Mouse (Mus musculus) left cerebral cortex, adult 11 months (tissue): Measurements from ENCODE around the gene Ubac2.

ENCODE experiments used
- DNase-seq: peaks from one replicate; pipeline ENCODE4 v3.0.0; 2022; ENCODE audit warnings: low spot score

The Ubac2 gene

DNA sequence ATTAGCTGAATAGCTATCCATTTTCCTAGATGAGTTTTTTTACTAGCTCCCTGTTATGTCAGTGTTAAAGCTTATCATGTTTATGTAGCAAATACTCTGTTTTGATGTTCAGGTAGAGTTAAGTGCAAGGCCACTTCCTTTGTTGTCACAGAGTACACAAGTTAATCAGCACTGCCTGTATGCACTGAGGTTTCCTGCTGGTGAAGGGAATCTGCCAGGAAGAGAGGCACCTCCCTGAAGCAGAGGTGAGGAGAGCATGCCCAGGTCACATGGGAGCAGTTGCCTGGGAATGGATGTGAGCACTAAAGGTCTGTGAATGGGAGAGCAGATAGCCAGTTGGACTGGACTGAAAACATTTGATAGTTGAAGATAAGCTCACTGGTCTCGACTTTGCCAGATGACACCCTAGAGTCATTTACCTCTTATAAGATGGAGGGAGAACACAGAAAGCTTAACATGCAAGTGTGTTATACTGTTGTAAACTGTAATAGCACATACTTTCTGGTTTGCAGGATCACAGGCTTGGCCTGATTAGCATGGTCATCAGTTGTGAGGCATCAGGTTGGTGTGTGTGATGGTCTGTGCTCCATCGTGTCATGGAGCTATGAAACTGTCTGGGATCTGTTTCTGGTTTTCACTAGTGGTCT lies 73.1 kb downstream of the Ubac2 start:
- DNase-seq, result no peak

DNA sequence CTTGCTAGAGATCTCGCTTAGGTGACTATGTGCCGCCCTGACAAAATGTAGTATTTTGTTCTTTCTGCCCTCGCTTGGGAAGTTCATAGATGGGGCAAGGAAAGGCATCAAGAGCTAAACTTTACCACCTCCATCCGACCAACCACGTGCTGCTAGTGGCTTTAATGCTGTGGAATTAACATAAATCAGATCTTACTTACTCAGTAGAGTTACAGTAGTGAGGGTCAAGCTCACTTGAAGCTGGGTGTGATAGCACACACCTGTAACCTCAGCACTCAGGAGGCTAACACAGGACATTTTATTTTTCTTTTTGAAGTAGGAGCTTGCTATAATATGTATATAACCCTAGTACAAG lies 73.6 kb downstream of the Ubac2 start:
- DNase-seq, result no peak

DNA sequence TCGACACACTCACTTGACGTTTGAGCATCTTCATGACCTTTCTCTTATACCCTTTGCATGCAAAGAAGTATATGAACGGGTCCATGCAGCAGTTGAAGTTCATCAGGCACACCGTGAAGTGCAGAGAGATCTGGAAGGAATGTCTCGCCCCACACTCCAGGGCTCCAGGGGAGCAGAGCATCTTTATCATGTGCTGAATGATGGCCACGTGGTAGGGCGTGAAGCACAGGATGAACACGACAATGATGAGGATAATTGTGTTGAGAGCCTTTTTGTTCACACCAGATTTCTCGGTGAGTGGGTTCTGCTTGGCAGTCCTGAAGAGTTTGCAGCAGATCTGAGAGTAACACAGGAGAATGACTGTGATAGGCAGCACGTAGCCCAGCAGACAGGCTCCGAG lies 75.7 kb downstream of the Ubac2 start:
- DNase-seq, result no peak

DNA sequence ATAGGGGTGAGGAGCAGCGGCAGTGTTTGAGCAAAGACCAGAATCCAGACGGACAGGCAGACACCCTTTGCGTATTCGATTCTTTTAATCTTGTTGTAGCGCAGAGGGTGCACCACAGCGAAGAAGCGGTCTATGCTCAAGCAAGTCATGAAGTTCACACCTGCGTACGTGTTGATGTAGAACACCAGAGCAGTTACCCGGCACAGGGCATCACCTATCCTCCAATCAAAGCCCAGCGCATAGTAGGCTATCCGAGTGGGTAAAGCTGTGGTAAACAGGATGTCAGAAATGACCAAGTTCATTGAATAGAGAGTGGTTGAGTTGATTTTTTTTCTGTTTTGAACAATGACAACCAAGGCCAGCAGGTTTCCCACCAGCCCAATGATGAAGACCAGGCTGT lies 76.2 kb downstream of the Ubac2 start:
- no peak for DNase-seq

DNA sequence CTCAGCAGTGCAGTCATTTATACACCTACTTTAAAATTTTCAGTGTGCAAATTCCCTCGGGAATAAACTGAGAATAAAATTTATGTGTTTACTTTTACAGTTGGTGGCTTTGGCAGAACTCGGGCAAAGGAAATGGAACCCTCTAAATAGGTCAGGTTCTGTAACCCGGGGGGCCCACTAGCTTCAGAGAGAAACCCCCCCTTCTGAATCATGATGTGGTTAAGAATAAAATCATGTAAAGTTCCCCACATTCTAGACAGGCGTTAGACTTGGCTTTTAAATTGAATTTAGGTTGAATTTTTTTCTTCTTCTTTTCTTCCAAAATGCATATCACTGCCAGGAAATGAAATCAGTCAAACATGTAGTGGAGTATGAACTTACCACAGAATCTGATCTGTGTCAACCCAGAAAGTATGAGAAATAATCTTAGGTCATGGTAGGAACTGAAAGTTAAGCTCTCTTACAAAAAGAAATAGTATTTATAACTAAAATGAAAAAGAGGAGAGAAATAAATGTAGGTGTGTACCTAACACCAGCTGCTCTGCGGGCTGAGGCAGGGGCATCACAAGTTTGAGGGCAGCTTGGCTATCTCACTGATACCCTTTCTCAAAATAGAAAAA lies 76.9 kb downstream of the Ubac2 start:
- DNase-seq, result no peak

DNA sequence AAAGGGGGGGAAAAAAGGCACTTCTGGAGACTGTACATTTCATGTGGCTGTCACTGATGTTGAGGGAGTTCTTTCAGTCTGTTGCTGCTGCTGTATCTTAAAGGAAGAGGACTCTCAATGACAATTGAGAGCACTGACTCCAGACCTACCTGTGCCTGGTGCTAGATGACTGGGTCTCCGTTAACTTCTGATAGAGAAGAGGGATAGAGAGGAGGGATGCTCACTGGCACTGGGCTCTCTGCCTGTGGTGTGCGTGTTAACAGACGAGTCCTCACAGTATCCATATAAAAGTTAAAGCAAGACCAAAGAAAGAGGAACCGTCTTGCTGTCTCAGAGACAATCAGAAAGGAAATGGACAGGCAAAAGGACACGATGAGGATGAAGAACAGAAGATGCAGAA lies 77.9 kb downstream of the Ubac2 start:
- no peak for DNase-seq

DNA sequence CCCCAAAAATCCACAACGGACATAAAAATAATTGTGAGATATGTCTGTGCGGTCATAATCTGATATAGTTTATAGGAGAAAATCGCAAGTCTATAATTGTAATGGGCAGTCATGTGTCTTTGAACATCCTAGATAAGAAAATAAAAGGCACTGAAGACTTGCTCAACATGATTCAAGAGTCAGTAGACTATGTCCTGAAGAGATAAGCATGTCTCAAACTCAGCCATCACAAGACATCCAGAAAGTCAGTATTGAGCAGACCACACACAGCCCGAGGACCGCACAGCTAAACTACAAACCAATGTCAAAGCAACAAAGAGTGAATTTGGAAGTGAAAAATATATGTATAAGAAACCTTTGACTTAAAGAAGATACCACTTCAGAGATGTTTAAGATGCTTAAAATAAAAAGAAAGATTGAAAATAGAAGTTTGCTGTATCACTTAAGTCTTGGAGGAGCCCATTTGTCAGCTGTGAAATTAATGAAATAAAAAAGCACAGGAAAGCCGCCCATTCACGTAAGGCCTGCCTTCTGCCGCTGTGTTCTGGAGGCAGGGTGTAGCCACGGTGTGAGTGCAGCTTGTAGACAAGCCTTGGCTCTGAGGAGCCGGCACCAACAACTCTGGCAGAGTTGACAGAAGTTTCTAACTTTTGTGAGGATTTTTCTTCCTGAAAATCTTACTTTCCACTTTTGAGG lies 78.9 kb downstream of the Ubac2 start:
- no peak for DNase-seq

DNA sequence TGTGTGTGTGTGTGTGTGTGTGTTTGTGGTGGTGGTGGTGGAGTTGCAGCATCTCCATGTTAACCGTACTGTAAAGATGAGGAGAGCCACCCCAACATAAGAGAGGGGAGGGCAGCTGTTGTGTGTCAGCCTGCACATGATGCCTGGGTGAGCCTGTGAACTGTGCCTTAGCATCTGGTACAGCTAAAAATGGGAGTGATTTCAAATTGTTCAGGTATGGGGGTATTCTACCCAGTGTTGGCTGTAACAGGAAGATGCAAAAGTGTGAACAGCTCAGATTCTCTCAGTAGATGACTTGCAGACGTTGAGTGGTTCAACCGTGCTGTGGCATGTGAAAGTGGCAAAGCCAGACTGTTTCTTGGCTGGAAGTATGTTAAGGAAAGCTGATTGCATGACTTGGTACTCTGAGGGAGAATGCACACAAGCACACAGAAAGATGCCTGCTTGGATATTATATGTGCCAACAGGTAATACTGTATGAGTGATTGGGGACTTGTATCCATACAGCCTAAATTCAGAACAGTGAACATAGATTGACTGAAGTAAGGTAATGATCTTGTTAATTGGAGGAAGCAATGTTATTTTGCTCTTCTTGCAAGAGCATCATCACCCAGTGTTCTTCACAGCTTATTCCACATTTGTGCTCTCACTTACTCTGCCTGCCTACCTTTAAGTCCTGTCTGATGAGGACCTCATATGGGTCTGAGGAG lies 79.8 kb downstream of the Ubac2 start:
- no peak for DNase-seq

DNA sequence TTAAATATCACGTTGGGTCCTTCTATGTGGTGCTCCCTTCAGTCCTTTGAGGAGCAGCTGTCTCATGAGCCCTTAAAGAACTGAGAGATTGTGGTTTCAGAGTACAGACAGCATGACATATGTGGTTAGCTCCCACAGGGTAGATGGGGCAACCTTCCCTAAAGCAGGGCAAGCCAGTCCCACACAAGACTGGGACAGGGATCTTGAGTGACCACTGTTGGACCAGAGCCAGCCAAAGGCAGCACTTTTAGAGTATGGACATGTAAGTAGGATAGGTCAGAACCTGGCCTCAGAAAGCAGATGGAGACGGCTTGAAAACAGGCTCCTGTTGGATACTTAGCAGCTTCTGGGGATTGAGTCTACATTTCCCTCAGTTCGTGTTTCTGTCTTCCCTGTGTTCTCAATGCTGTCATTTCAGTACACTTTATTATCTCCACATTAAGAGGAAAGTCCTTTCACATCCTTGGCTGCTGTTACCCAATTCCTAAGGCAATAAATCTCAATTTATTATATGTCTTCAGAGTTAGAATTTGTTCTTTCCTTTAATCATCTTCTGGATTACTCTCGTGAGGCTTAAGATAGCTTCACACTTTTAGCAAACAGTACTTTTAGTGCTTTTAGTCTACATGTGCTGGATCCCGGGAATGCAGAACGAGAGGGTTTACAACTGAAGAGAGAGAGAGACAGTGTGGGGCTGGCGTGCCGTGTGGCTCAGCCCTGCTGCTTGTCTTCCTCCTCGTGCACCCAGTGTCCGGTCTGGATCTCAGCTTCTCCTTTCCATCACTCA lies 80.5 kb downstream of the Ubac2 start:
- no peak for DNase-seq

DNA sequence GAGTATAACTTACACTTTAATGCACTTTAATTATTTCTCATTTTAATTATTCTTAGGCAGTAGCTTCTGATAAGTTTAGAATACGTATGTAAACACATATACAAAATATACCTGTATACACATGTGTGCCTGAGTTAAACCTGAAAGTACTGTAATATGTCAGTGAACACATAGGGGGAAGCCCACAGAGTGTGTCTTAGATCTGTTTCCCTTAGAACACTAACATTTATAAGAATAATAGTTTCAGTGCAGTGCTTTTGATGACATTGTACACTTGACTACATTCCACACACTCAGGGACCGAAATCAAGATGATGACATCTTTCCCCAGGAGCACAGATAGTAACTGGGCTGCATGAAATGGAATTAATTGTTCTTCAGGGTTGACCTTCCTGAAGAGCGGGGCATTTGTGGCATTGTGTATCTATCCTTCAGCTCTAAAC lies 81.1 kb downstream of the Ubac2 start:
- no peak for DNase-seq

DNA sequence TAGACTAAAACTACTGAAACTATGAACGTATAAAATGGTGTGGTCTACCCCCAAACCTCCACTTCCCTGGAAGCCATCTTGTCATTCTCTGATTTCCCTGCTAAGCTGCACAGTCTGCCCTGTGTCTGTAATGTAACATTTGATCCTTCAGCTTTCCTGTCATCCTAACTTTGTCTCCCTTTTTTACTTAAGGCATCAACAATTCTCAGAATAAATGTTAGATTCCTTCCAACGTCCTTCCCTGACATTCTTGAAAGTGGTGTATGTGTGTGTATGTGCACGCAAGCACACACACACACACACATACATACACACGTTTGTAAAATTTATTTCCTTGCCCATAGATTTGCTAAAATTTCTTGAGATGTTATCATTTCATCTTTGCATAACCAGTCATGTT lies 81.6 kb downstream of the Ubac2 start:
- DNase-seq, result no peak

DNA sequence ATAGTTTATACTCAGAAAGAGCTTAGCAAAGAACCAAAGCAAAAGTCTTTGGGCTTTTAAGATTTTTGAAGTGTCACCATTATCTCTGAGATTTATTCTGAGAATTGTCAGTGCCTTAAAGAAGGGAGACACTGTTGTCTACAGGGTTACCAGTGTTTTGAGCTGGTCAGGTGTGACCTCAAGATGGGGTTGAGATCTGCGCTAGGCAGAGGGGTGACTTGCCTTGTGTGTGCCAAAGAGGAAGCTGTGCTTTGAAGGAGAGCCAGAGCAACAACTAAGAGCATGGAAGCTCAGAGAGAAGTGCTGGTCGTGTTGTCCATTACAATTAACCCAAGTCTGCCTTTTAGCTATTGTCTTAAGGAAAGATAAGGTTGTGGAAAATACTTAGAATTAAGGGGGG lies 82.1 kb downstream of the Ubac2 start:
- DNase-seq, result no peak

DNA sequence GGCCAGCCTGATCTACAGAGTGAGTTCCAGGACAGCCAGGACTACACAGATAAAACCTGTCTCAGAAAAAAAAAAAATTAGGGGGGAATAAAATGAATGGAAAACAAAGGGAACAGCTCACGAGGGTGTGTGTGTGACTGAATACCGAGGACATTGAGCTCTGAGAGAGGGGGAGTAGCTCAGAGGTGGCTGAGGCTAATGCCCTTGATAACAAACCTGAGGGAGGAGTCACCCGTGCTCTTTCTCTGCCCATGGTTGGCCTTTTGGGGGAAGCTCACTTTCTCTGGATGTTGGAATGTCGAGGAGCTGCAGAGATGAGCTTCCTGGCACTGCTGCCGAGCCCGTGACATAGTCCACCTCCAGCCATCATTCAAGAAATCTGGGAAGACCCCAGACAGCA lies 82.6 kb downstream of the Ubac2 start:
- DNase-seq, result no peak

DNA sequence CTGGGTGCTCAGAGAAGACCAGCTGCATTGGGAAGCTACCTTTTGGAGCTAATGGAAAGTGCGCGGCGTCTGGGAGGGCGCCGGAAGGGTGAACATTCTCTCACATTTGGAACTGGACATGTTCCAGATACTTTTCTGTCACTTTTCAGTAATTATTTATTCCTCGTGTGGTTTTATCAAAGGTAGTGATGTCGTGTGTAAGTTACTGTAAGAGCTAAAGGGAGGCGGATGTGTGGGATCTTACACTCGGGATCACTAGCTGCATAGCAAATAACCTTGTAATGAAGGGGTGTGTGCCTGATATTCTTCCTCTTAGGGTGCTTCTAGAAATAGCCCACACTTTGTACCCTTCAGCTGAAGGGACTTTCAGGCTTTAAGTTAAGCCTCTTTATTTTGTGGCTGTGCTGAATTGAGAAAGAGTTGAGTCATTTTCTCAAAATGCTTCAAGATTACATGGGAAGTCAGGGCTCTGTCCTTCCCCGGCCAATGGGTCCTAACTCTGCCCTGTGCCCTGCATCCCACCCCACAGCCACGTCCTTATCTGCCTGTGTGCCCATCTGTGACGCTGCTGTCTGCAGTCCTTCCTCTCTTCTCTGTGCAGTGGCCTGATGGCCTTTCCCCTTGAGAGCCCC lies 83.2 kb downstream of the Ubac2 start:
- no peak for DNase-seq

DNA sequence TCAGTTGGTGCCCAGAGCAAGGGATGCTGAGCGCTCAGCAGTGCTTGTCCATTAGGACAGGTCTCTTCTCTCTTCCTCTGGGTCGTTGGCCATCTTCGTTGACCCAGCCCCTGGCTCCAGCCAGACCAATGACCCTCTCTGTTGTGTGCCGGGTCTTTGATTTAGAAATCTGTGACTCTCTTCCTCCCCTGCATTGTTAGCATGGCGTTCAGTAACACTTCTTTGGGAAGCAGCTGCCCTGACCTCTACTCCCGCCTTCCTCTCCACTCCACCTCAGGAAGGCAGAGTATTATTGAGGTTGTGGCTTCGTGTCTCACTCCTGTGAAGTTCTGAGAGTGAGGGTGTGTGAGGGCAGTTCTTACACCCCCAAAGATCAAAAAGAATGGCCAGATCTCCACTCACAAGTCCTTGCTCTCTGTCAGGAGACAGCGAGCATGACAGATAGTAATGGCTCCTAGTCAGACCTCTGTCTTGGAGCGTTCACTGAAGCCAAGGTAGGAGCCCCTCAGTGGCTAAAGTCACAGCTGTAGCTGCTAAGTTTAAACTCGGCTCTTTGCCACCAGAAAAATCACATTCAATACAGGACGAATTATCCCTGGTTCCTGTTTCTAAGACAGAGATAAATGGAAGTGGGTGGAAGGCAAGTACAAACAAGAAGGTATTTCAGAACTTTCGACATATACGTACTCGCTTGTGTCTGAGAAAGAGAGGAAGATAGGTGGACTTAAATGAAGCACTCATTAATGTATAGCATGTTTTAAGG lies 83.9 kb downstream of the Ubac2 start:
- no peak for DNase-seq

DNA sequence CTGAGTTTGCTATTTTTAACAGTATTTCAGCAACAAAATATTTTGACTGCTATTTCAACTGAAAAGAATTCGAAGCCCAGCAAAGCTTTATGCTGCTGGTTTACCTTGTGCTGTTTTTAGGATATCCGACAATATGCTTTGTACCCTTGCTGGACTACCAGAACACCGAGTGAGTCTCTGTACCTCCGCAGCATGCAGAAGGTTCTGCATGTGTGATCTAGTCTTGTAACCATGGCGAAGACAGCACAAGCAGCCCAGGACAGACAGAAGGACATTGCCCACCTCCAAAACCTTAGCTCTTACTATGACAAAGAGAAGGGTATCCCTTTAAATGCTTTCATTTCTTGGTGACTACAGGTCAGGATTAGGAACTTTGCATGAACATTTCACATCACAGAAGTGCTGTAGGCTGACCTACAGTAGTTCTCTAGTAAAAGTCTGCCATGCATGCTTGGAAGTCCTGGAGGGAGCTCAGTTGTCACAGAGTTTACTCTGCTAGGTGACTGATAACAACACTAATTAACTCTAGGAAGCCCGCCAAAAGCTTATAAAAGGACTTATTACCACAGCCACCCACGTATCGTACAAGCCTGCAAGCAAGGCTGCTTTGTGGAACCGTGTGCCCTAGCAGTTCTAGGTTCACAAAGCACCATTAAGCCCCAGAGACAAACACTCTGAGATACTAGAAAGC lies 85.0 kb downstream of the Ubac2 start:
- no peak for DNase-seq

DNA sequence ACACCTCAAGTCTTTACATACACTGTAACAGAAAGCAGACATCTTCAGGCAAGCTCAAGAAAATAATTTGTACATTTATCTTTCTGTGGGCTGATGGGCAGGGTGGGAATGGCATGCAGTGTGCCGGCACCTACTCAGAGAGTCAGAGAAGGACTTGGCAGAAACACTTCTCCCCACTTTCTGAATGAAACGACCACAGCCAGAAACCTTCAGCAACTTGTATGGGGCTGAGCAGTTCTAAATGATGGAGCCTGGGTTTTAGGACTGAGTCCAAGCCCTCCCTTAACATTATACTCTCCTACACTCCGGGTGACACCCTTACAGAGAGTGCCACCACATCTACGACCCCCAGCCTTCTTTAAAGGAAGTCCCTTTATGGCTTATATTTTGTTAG lies 85.5 kb downstream of the Ubac2 start:
- no peak for DNase-seq

DNA sequence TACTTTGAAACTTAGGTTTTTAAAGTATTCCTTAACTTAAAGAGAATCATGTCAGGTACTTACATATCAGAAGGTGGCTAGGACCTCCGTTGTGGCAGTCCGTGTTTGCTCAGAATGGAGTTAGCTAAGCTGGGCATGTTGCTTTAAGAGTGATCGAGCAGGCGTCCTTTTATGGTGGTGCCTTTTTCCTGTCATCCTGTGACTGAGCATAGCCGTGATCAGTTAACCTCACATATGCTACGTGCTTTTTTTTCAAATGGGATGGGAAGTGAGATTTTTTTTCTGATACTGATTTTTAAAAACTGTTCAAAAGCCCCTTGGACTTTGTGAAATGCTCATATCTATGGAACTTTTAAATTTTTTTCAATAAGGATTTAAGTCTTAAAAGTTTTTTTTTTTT lies 86.6 kb downstream of the Ubac2 start, which contains the start of gene Gpr183:
Gpr183 (minus strand) TSS at position 206 of the 400 bp plus-strand sequence.
- DNase-seq, result no peak

DNA sequence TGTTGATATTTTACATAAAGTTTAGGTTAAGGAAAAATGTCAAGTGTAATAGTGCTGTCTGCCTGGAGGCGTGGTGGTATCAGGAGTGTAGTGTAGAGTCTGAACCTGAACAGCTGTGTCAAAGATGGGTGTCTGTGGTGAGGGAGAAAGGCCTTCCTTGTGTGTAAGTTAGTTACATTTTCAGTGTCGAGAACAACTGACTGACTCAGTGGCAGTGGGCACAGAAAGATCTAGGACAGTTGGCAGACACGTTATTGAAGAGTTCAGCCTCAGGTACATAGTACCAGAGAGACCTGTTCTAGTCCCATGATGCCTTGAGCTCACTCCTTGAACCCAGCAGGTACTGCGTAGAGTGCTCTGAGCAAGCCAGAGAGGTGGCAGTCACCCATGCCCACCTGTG lies 87.0 kb downstream of the Ubac2 start:
- no peak for DNase-seq

DNA sequence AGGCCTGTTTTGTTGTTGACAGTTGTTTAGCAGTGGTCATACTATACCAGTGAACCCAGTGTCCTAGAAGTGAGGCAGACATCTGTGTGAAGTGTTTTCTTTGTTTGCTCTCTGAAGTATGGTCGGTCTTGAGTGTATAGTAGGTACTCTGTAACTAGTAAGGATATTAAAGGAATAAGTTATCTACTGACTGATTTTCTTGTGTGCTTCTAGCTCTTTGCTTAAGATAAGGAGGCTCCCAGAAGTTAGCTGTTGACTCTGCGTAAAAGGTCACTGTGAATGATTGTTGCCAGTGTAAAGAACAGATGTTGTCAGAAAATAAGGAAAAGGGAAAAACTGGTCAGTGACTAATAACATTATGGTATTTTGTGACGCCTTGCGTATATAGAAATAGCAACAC lies 88.7 kb downstream of the Ubac2 start:
- DNase-seq, result no peak
